Mouse (Mus musculus): ENCODE results near the gene Naip1. TPM values are rescaled to one million over a fixed set of nuclear protein-coding genes. Genes with fewer than 3 reads are reported as not detected.
"Not testable (repeated sequence)": the region's sequence is repeated elsewhere in the genome, so short reads cannot be mapped to it uniquely, and the experiment has no call there.

The Naip1 gene
- polyA plus RNA-seq, 1 experiment from 2014 or later, result not detected

DNA sequence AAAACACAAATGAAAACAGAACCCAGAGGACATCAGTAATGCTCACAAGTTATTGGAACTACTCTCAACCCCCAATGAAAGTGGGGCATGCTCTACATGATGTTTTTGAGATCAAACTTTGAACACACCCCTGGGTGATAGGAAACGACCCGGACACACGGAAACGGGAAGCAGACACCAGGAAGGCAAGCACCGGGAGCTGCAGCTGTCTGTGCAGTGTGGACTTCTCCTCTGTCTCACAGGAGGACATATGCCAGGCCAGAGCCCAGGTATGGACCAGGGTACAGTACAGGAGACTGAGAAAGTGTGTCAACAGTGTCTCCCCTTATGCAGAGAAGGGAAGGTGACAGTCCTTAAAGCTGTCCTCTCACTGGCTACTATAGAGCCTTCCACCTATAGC is 43.5 kb downstream of the Naip1 start:
- Histone ChIP-seq H3K27me3 (ENCODE audit: insufficient read depth, low read length) (no peaks in the 10 kb centered on the region), H3K4me1 (ENCODE audit: insufficient read depth, low read length) (no peaks in the 10 kb centered on the region), H3K9me3 (ENCODE audit: low read length) (no peaks in the 10 kb centered on the region), H3K4me3 (ENCODE audit: low read length) (no peak overlapping the region), H3K4me2 (replicated peaks; ENCODE audit: low read depth, low read length) (no peak overlapping the region), H3K9ac (replicated peaks; ENCODE audit: low read length) (no peak overlapping the region), H3K27ac (ENCODE audit: low read length) (no peak overlapping the region), H3K36me3 (ENCODE audit: insufficient read depth, low read length) (no peaks in the 10 kb centered on the region)
- ATAC-seq (ENCODE audit: low FRiP score, low TSS enrichment), result no peak
- WGBS, result 78% methylated on average over 5 of the region's 5 CpGs

DNA sequence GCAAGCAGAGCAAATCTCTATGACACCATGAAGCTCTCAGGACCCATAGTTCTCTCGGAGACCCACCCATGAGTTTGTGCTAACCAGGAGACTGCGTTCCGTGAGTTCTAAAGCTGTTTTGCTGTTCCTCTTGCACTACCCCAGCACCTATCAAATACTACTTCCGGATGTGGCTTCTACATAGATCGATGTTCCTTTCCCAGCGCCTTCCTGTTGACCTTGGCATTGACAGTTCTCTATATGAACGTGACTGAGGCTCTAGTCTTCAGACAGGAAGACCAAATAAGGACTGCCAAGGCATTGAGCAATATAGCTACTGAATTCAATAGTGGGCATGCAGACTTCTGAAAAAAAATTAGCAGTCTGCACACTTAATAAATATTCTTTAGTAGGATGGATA is 44.4 kb downstream of the Naip1 start:
- Histone ChIP-seq H3K9ac (replicated peaks; ENCODE audit: low read length) (no peak overlapping the region), H3K4me2 (replicated peaks; ENCODE audit: low read depth, low read length) (no peak overlapping the region), H3K36me3 (ENCODE audit: insufficient read depth, low read length) (no peaks in the 10 kb centered on the region), H3K4me1 (ENCODE audit: insufficient read depth, low read length) (no peaks in the 10 kb centered on the region), H3K4me3 (ENCODE audit: low read length) (no peak overlapping the region), H3K9me3 (ENCODE audit: low read length) (no peaks in the 10 kb centered on the region), H3K27me3 (ENCODE audit: insufficient read depth, low read length) (no peaks in the 10 kb centered on the region), H3K27ac (ENCODE audit: low read length) (no peak overlapping the region)
- no peak for ATAC-seq (ENCODE audit: low FRiP score, low TSS enrichment)
- 82% methylated on average over 7 of the region's 7 CpGs for WGBS

DNA sequence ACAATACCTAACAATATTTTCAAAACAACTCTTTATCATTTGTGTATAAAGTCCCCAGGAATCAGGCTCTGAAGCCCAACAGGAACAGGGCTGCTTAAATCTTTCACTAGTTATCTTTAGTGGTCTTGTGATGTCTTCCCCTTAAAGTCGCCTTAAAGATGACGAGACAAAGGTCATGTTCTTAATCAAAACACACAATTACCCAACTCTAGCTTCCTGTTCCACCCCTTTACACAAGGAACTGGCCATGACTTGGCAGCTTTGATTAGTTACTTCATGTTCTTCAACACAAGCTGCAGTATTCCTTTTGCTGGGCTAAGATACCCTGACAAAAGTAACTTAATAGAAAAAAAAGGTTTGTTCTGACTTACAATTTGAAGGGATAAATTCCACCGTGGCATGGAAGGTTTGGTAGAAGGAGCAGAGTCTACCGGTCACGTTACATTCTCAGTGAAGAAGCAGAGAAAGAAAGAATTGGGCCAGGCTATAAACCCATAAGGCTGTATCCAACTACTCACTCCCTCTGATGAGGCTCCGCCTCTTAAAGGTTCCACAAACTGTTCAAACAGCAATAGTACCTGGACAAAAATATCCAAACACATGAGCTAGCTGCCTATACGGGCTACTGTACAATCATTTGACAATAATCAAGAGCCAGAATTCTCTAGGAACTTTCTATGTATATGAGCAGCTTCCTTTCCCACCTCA is 49.6 kb downstream of the Naip1 start:
- H3K27me3 ChIP-seq (ENCODE audit: insufficient read depth, low read length); H3K9me3 ChIP-seq (ENCODE audit: low read length); ATAC-seq (ENCODE audit: low FRiP score, low TSS enrichment); H3K4me3 ChIP-seq (ENCODE audit: low read length); H3K9ac ChIP-seq (replicated peaks; ENCODE audit: low read length); H3K4me1 ChIP-seq (ENCODE audit: insufficient read depth, low read length); H3K27ac ChIP-seq (ENCODE audit: low read length); H3K4me2 ChIP-seq (replicated peaks; ENCODE audit: low read depth, low read length); H3K36me3 ChIP-seq (ENCODE audit: insufficient read depth, low read length): not testable (repeated sequence)
- WGBS, result 65% methylated on average over 7 of the region's 7 CpGs

DNA sequence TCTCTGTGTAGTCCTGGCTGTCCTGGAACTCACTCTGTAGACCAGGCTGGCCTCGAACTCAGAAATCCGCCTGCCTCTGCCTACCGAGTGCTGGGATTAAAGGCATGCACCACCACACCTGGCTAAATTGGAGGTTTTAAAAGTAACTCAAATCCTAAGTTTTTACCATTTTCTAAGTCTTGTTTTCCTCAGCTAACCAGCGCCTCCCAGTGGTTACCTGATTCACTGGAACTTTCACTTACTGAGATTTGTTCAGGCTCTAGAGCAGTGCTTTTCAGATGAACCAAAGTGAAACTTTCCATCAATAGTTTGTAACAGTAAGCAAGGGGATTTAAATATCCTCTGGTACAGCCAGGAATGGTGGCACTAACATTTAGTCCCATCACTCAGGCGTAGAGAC is 61.6 kb downstream of the Naip1 start:
- not testable (repeated sequence) for ATAC-seq (ENCODE audit: low FRiP score, low TSS enrichment); H3K27me3 ChIP-seq (ENCODE audit: insufficient read depth, low read length); H3K4me2 ChIP-seq (replicated peaks; ENCODE audit: low read depth, low read length); H3K27ac ChIP-seq (ENCODE audit: low read length); H3K9me3 ChIP-seq (ENCODE audit: low read length); H3K4me3 ChIP-seq (ENCODE audit: low read length); H3K4me1 ChIP-seq (ENCODE audit: insufficient read depth, low read length); H3K36me3 ChIP-seq (ENCODE audit: insufficient read depth, low read length); H3K9ac ChIP-seq (replicated peaks; ENCODE audit: low read length)
- WGBS, result 27% methylated on average over 5 of the region's 5 CpGs

DNA sequence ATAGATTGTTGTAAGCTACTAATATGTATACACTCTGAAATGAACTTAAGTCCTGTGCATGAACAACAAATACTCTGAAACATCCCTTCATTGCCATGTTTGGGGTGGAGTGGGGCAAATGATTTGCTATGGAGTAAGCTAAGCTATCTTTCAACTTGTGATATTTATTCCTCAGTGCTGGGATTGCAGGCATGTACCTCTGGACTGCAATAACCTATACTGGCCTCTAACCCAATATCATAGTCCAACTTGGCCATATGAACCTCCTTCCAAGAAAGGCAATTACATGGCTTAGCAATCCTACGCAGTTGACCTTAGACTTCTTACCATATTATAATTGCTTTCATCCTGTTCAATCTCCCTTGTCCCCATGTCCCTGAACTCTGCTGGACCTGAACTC is 82.1 kb downstream of the Naip1 start:
- Histone ChIP-seq H3K4me3 (ENCODE audit: low read length) (no peak overlapping the region), H3K36me3 (ENCODE audit: insufficient read depth, low read length) (no peaks in the 10 kb centered on the region), H3K4me1 (ENCODE audit: insufficient read depth, low read length) (no peaks in the 10 kb centered on the region), H3K27ac (ENCODE audit: low read length) (no peak overlapping the region), H3K9me3 (ENCODE audit: low read length) (peaks cover 4% of the 10 kb centered on the region; the same call in 1 of the 2 replicates), H3K4me2 (replicated peaks; ENCODE audit: low read depth, low read length) (no peak overlapping the region), H3K27me3 (ENCODE audit: insufficient read depth, low read length) (no peaks in the 10 kb centered on the region), H3K9ac (replicated peaks; ENCODE audit: low read length) (no peak overlapping the region)
- 100% methylated on average over 1 of the region's 1 CpGs for WGBS
- ATAC-seq (ENCODE audit: low FRiP score, low TSS enrichment), result no peak

Other genes with a start within 250 kb of the Naip1 start
- 0.68 and 0.70 TPM in 2 replicates for gene Naip5, start 206.5 kb downstream of the Naip1 start, polyA plus RNA-seq (2015; fragmentation: Nextera tagmentation; extraction: Ambion mirVana)
- 0.19 and 0.26 TPM in 2 replicates for gene Naip6, start 135.2 kb downstream of the Naip1 start, polyA plus RNA-seq (2015; fragmentation: Nextera tagmentation; extraction: Ambion mirVana)
- 76.1 and 85.4 TPM in 2 replicates for gene Gtf2h2, start 39.7 kb upstream of the Naip1 start, polyA plus RNA-seq (2015; fragmentation: Nextera tagmentation; extraction: Ambion mirVana)
- 34.3 and 34.4 TPM in 2 replicates for gene Ocln, start 99.8 kb upstream of the Naip1 start, polyA plus RNA-seq (2015; fragmentation: Nextera tagmentation; extraction: Ambion mirVana)
- 18.8 and 20.5 TPM in 2 replicates for gene Marveld2, start 164.1 kb upstream of the Naip1 start, polyA plus RNA-seq (2015; fragmentation: Nextera tagmentation; extraction: Ambion mirVana)
- gene Ak6, start 198.1 kb upstream of the Naip1 start, polyA plus RNA-seq (2015; fragmentation: Nextera tagmentation; extraction: Ambion mirVana), result 258 and 281 TPM in 2 replicates
- gene Rad17, start 198.2 kb upstream of the Naip1 start, polyA plus RNA-seq (2015; fragmentation: Nextera tagmentation; extraction: Ambion mirVana), result 21.0 and 21.2 TPM in 2 replicates
- gene Taf9, start 198.7 kb upstream of the Naip1 start, polyA plus RNA-seq (2015; fragmentation: Nextera tagmentation; extraction: Ambion mirVana), result 8.9 and 12.8 TPM in 2 replicates
- gene Ccdc125, start 216.8 kb upstream of the Naip1 start, polyA plus RNA-seq (2015; fragmentation: Nextera tagmentation; extraction: Ambion mirVana), result 7.2 and 7.7 TPM in 2 replicates